Mouse (Mus musculus): ENCODE results near the gene Snapin. TPM values are rescaled to one million over a fixed set of nuclear protein-coding genes. Genes with fewer than 3 reads are reported as not detected.

The Snapin gene
- total and polyA plus RNA-seq, 2 experiments from 2014 or later = 59.2 to 85.5 TPM

DNA sequence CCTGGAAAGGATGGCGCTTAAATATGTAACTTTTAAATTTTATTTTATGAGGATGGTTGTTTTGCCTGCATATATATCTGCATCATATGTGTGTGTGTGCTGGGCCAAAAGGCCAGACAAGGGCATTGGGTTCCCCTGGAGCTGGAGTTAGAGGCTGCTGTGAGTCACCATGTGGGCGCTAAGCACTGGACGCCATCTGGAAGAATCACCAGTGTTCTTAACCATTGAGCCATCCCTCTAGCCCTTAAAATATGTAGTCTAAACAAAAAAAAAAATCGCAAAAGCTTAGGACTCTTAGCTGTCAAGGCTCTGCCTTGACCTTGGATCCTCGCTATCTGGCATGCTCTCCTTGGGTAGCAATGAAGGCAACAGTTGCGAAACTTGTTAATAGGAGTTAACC, 2.3 kb downstream of the Snapin start:
- Histone ChIP-seq H3K4me1 (ENCODE audit: control insufficient read depth, insufficient read depth) (peaks cover 7% of the 10 kb centered on the region), H3K27me3 (ENCODE audit: control insufficient read depth, insufficient read depth, low read length) (no peaks in the 10 kb centered on the region), H3K4me3 (ENCODE audit: low read depth, low read length) (no peak overlapping the region), H3K4me2 (ENCODE audit: low read depth, low read length) (no peak overlapping the region), H3K36me3 (replicated peaks; ENCODE audit: control insufficient read depth, insufficient read depth, low read length) (peaks cover 52% of the 10 kb centered on the region), H3K9me3 (replicated peaks; ENCODE audit: control insufficient read depth, low read length) (no peaks in the 10 kb centered on the region), H3K27ac (ENCODE audit: low read depth) (no peak overlapping the region), H3K9ac (replicated peaks; ENCODE audit: low read depth, low read length) (no peak overlapping the region)
- DNase-seq (ENCODE audit: low spot score) (no peak), ATAC-seq (ENCODE audit: insufficient read depth, low read depth) (no peak)
- no peak for TF ChIP-seq EP300 (IDR thresholded peaks at IDR 0.05; ENCODE audit: low read depth)
- TF ChIP-seq CTCF (IDR thresholded peaks at IDR 0.05; ENCODE audit: low read depth) = no peak
- 87% methylated on average over 6 of the region's 6 CpGs for WGBS

DNA sequence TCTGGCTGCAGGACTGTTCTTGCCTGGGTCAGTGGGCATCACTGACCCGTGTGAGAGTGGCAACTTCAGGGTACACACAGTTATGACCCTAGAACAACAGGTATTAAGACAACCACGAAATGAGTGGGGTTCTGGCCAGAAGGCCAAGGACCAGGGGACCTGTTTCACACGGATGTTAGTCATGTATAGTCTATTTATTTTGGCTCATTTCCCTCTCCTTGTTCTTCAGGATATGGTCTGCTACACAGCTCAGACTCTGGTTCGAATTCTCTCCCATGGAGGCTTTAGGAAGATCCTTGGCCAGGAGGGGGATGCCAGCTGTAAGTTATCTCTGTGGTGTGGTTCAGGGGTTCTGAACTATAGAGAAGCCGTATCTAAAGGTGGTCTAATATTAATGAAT, 3.8 kb downstream of the Snapin start:
- H3K27me3 ChIP-seq (ENCODE audit: control insufficient read depth, insufficient read depth, low read length) = no peaks in the 10 kb centered on the region
- H3K4me1 ChIP-seq (ENCODE audit: control insufficient read depth, insufficient read depth) = peaks cover 7% of the 10 kb centered on the region
- H3K4me3 ChIP-seq (ENCODE audit: low read depth, low read length) = no peak overlapping the region
- H3K9ac ChIP-seq (replicated peaks; ENCODE audit: low read depth, low read length) = no peak overlapping the region
- no peak overlapping the region for H3K4me2 ChIP-seq (ENCODE audit: low read depth, low read length)
- DNase-seq (ENCODE audit: low spot score) (no peak), ATAC-seq (ENCODE audit: insufficient read depth, low read depth) (no peak)
- peaks cover 67% of the 10 kb centered on the region for H3K36me3 ChIP-seq (replicated peaks; ENCODE audit: control insufficient read depth, insufficient read depth, low read length)
- TF ChIP-seq CTCF (IDR thresholded peaks at IDR 0.05; ENCODE audit: low read depth) (no peak), EP300 (IDR thresholded peaks at IDR 0.05; ENCODE audit: low read depth) (no peak)
- no peak overlapping the region for H3K27ac ChIP-seq (ENCODE audit: low read depth)
- no peaks in the 10 kb centered on the region for H3K9me3 ChIP-seq (replicated peaks; ENCODE audit: control insufficient read depth, low read length)
- 68% methylated on average over 5 of the region's 5 CpGs for WGBS

DNA sequence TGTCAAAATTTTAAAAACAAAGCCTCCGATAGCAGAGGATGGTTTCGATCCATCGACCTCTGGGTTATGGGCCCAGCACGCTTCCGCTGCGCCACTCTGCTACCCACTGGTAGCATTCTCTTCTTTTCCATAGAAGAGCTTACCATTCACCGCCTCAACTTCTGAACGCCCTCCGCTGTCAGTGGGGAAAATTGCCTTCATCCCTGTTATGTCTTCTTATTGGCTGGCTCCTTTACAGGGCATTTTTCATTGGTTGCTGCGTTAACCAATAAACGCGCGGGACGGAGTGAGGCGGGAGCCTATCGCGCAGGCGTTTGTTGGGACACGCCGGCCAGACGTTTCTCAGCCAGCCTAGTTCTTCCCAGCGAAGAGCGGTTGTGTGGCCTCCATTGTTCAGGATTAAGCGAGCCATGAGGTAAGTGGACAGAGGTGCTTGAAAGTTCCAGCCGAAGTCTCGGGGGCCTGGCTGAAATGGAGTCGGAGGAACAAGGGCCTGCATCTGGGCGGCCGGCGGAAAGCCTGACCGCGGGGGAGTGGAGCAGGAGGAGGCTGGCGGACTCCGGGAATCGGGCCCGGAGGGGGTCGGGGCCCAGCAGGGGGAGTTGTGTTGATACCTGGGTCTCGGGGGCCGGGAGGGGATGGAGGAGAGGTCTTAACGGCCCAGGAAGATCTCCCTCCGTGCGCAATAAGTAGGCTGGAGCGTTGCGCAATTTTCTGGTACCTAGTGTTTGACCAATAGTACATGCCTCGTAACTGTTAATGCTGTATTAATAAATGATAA, 14.8 kb downstream of the Snapin start, which contains the start of gene Ilf2:
Ilf2 (plus strand) TSS at position 296 of the 781 bp plus-strand sequence.
- TF ChIP-seq CTCF (IDR thresholded peaks at IDR 0.05; ENCODE audit: low read depth) (peak; percentile 41), EP300 (IDR thresholded peaks at IDR 0.05; ENCODE audit: low read depth) (peak; percentile 95)
- peak within 1 kb of the TSS; percentile 87 for H3K9ac ChIP-seq (replicated peaks; ENCODE audit: low read depth, low read length)
- under 1% methylated on average over 45 of the region's 45 CpGs for WGBS
- ATAC-seq (ENCODE audit: insufficient read depth, low read depth) (peak; percentile 99), DNase-seq (ENCODE audit: low spot score) (peak; percentile 98)
- no peaks in the 10 kb centered on the region for H3K9me3 ChIP-seq (replicated peaks; ENCODE audit: control insufficient read depth, low read length)
- peaks cover 25% of the 10 kb centered on the region for H3K36me3 ChIP-seq (replicated peaks; ENCODE audit: control insufficient read depth, insufficient read depth, low read length)
- no peaks in the 10 kb centered on the region for H3K27me3 ChIP-seq (ENCODE audit: control insufficient read depth, insufficient read depth, low read length)
- peak within 1 kb of the TSS; percentile 73 for H3K4me3 ChIP-seq (ENCODE audit: low read depth, low read length)
- H3K27ac ChIP-seq (ENCODE audit: low read depth) = peak within 1 kb of the TSS; percentile 93
- H3K4me1 ChIP-seq (ENCODE audit: control insufficient read depth, insufficient read depth) = 0 out of 2 replicates have a peak, but pooled peaks cover 2% of the 10 kb centered on the region
- H3K4me2 ChIP-seq (ENCODE audit: low read depth, low read length) = peak within 1 kb of the TSS; percentile 79

DNA sequence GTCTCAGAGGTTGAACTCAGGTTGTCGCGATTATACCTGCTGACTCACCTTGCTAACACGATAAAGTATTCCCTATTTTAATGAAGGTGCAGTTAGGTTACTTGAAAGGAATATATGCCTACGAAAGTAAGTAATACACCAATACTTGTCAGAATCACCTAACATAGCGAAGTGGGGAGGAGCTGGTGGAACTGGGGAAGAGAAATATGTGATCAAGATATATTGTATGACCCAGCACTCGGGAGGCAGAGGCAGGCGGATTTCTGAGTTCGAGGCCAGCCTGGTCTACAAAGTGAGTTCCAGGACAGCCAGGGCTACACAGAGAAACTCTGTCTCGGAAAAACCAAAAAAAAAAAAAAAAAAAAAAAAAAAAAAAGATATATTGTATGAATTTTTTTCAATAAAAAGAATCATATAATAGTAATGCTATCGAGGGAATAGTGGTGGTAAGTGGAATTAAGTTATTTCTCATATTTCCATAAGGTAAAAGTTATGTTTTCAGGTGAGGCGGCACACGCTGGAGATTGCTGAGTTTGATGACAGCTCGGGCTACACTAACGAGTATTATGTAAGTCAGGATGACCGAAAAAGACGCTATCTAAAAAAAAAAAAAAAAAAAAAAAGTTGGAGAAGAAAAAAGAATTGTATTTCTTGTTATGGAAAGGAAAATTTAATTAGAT, 15.5 kb downstream of the Snapin start:
- TF ChIP-seq CTCF (IDR thresholded peaks at IDR 0.05; ENCODE audit: low read depth) (no peak), EP300 (IDR thresholded peaks at IDR 0.05; ENCODE audit: low read depth) (no peak)
- peak overlapping the region; percentile 35 for H3K4me3 ChIP-seq (ENCODE audit: low read depth, low read length)
- 0 out of 2 replicates have a peak, but pooled peaks cover 2% of the 10 kb centered on the region for H3K4me1 ChIP-seq (ENCODE audit: control insufficient read depth, insufficient read depth)
- H3K36me3 ChIP-seq (replicated peaks; ENCODE audit: control insufficient read depth, insufficient read depth, low read length) = peaks cover 18% of the 10 kb centered on the region; the same call in 1 of the 2 replicates
- H3K9me3 ChIP-seq (replicated peaks; ENCODE audit: control insufficient read depth, low read length) = no peaks in the 10 kb centered on the region
- no peak overlapping the region for H3K27ac ChIP-seq (ENCODE audit: low read depth)
- ATAC-seq (ENCODE audit: insufficient read depth, low read depth) (peak; percentile 7; the same call in 1 of the 2 replicates), DNase-seq (ENCODE audit: low spot score) (no peak)
- peak overlapping the region; percentile 57 for H3K4me2 ChIP-seq (ENCODE audit: low read depth, low read length)
- no peak overlapping the region for H3K9ac ChIP-seq (replicated peaks; ENCODE audit: low read depth, low read length)
- no peaks in the 10 kb centered on the region for H3K27me3 ChIP-seq (ENCODE audit: control insufficient read depth, insufficient read depth, low read length)
- WGBS = 37% methylated on average over 15 of the region's 16 CpGs

DNA sequence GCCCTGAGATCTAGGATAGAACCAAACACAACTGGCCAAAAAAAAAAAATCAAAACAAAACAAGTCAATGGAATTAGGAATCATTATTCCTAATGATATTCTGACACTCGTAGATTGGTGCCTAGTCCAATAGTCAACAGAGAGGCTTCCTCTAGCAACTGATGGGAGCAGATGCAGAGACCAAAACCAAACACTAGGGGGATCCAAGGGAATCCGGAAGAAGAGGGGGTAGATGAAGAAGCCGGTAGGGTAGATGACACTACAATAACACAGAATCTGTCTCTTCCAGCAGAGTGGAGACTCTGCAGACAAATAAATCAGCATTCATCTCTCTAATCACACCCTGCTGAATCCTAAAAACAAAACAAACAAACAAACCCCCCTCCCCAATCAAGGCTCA, 18.6 kb downstream of the Snapin start:
- Histone ChIP-seq H3K4me2 (ENCODE audit: low read depth, low read length) (no peak overlapping the region), H3K4me1 (ENCODE audit: control insufficient read depth, insufficient read depth) (0 out of 2 replicates have a peak, but pooled peaks cover 1% of the 10 kb centered on the region), H3K9me3 (replicated peaks; ENCODE audit: control insufficient read depth, low read length) (no peaks in the 10 kb centered on the region), H3K9ac (replicated peaks; ENCODE audit: low read depth, low read length) (no peak overlapping the region), H3K36me3 (replicated peaks; ENCODE audit: control insufficient read depth, insufficient read depth, low read length) (no peaks in the 10 kb centered on the region), H3K4me3 (ENCODE audit: low read depth, low read length) (no peak overlapping the region), H3K27me3 (ENCODE audit: control insufficient read depth, insufficient read depth, low read length) (no peaks in the 10 kb centered on the region), H3K27ac (ENCODE audit: low read depth) (no peak overlapping the region)
- TF ChIP-seq CTCF (IDR thresholded peaks at IDR 0.05; ENCODE audit: low read depth) = peak; percentile 60
- no peak for TF ChIP-seq EP300 (IDR thresholded peaks at IDR 0.05; ENCODE audit: low read depth)
- peak; percentile 60 for DNase-seq (ENCODE audit: low spot score)
- no peak for ATAC-seq (ENCODE audit: insufficient read depth, low read depth)
- 24% methylated on average over 3 of the region's 3 CpGs for WGBS

Measured in heart, postnatal 0 days (tissue).